14 mouse cellular contexts compared by ENCODE assay signal in genomic region chr14:115477360-115477759, GRCm38 (mm10).
DNase-seq lines count a peak whose midpoint lies in the region; ATAC-seq lines count a peak whose summit lies in the region.
"Had no signal": no experiment of that assay in that cellular context is flagged by ENCODE, and none has a peak within 500 bp of the region (broad histone marks: within the 10 kb centered on the region; RNA-seq: fewer than 3 reads in every experiment).

No protein-coding gene starts in this region.

- H3K4me2 ChIP-seq in forebrain, embryonic 13.5 days: no peak overlapping the region
- H3K4me2 ChIP-seq in forebrain, embryonic 11.5 days (ENCODE audit: low read depth, low read length, severe bottlenecking): no peak overlapping the region
- no peak overlapping the region for H3K4me2 ChIP-seq in hindbrain, embryonic 14.5 days (replicated peaks)
- H3K4me2 ChIP-seq in midbrain, embryonic 11.5 days: no peak overlapping the region
- H3K4me2 ChIP-seq in midbrain, embryonic 14.5 days (ENCODE audit: low read length): no peak overlapping the region
- H3K4me2 ChIP-seq: liver, embryonic 15.5 days had no signal

- H3K9me3 ChIP-seq in forebrain, embryonic 13.5 days (replicated peaks): no peaks in the 10 kb centered on the region
- H3K9me3 ChIP-seq in forebrain, embryonic 11.5 days (ENCODE audit: control insufficient read depth, low read length): no peaks in the 10 kb centered on the region
- no peaks in the 10 kb centered on the region for H3K9me3 ChIP-seq in hindbrain, embryonic 14.5 days (ENCODE audit: control insufficient read depth, low read length)
- no peaks in the 10 kb centered on the region for H3K9me3 ChIP-seq in hindbrain, embryonic 10.5 days
- no peaks in the 10 kb centered on the region for H3K9me3 ChIP-seq in midbrain, embryonic 11.5 days (ENCODE audit: control insufficient read depth, low read length)
- no peaks in the 10 kb centered on the region for H3K9me3 ChIP-seq in midbrain, embryonic 14.5 days (ENCODE audit: control insufficient read depth, low read length)
- H3K9me3 ChIP-seq: liver, embryonic 15.5 days had no signal

- DNase-seq in forebrain, embryonic 11.5 days (ENCODE audit: low spot score): no peak
- no peak for DNase-seq in hindbrain, embryonic 14.5 days (ENCODE audit: low spot score)
- no peak for DNase-seq in hindbrain, embryonic 10.5 days (ENCODE audit: low spot score)
- DNase-seq in midbrain, embryonic 11.5 days (ENCODE audit: low spot score, missing footprints): no peak
- no peak for DNase-seq in midbrain, embryonic 14.5 days
- peak; percentile 25 for DNase-seq in mesoderm, embryonic 11.5 days (ENCODE audit: low read depth, low spot score)
- no peak for DNase-seq in kidney, postnatal 10 days
- DNase-seq: adrenal gland, adult 8-10 months; kidney, adult 8-10 months; right cerebral cortex, adult 18-20 months; thymus, postnatal 25 days had no signal

- ATAC-seq in forebrain, embryonic 13.5 days: peak; percentile 53; the same call in 1 of the 2 replicates
- no peak for ATAC-seq in forebrain, embryonic 11.5 days (replicated peaks; ENCODE audit: low FRiP score)
- 0 out of 2 replicates have a peak, but pooled peaks have one; percentile 24 for ATAC-seq in hindbrain, embryonic 14.5 days (ENCODE audit: low FRiP score)
- peak; percentile 53; the same call in 1 of the 2 replicates for ATAC-seq in midbrain, embryonic 11.5 days (ENCODE audit: low FRiP score)
- ATAC-seq in midbrain, embryonic 14.5 days (ENCODE audit: low FRiP score, low TSS enrichment): no peak

- WGBS in forebrain, embryonic 13.5 days: 70% methylated on average over 14 of the region's 14 CpGs
- 80% methylated on average over 14 of the region's 14 CpGs for WGBS in forebrain, embryonic 11.5 days
- WGBS in hindbrain, embryonic 14.5 days: 59% methylated on average over 14 of the region's 14 CpGs
- WGBS in hindbrain, embryonic 10.5 days: 76% methylated on average over 14 of the region's 14 CpGs
- WGBS in midbrain, embryonic 11.5 days: 77% methylated on average over 14 of the region's 14 CpGs
- WGBS in midbrain, embryonic 14.5 days: 64% methylated on average over 14 of the region's 14 CpGs

- H3K36me3 ChIP-seq in forebrain, embryonic 13.5 days (ENCODE audit: poor library complexity, severe bottlenecking): no peaks in the 10 kb centered on the region
- H3K36me3 ChIP-seq in forebrain, embryonic 11.5 days (ENCODE audit: control insufficient read depth, insufficient read depth, low read length): no peaks in the 10 kb centered on the region
- H3K36me3 ChIP-seq in hindbrain, embryonic 14.5 days (replicated peaks; ENCODE audit: control insufficient read depth, insufficient read depth): no peaks in the 10 kb centered on the region
- H3K36me3 ChIP-seq in hindbrain, embryonic 10.5 days: no peaks in the 10 kb centered on the region
- H3K36me3 ChIP-seq in midbrain, embryonic 11.5 days (ENCODE audit: control insufficient read depth, insufficient read depth, low read length): no peaks in the 10 kb centered on the region
- H3K36me3 ChIP-seq in midbrain, embryonic 14.5 days (ENCODE audit: control insufficient read depth, insufficient read depth, low read length): no peaks in the 10 kb centered on the region
- H3K36me3 ChIP-seq: liver, embryonic 15.5 days had no signal

- no peaks in the 10 kb centered on the region for H3K27me3 ChIP-seq in forebrain, embryonic 13.5 days
- H3K27me3 ChIP-seq in forebrain, embryonic 11.5 days (ENCODE audit: control insufficient read depth, insufficient read depth, low read length): no peaks in the 10 kb centered on the region
- no peaks in the 10 kb centered on the region for H3K27me3 ChIP-seq in hindbrain, embryonic 14.5 days (ENCODE audit: control insufficient read depth, insufficient read depth, low read length)
- no peaks in the 10 kb centered on the region for H3K27me3 ChIP-seq in hindbrain, embryonic 10.5 days (ENCODE audit: insufficient read depth, poor library complexity, severe bottlenecking)
- H3K27me3 ChIP-seq in midbrain, embryonic 11.5 days (ENCODE audit: control insufficient read depth, insufficient read depth, low read length): no peaks in the 10 kb centered on the region
- H3K27me3 ChIP-seq in midbrain, embryonic 14.5 days (ENCODE audit: control insufficient read depth, insufficient read depth, low read length): no peaks in the 10 kb centered on the region
- H3K27me3 ChIP-seq: liver, embryonic 15.5 days had no signal

- no peak overlapping the region for H3K27ac ChIP-seq in forebrain, embryonic 13.5 days
- no peak overlapping the region for H3K27ac ChIP-seq in forebrain, embryonic 11.5 days (ENCODE audit: low read depth, low read length)
- no peak overlapping the region for H3K27ac ChIP-seq in hindbrain, embryonic 14.5 days
- H3K27ac ChIP-seq in hindbrain, embryonic 10.5 days: no peak overlapping the region
- H3K27ac ChIP-seq in midbrain, embryonic 11.5 days (ENCODE audit: low read depth, low read length): no peak overlapping the region
- H3K27ac ChIP-seq in midbrain, embryonic 14.5 days (replicated peaks; ENCODE audit: low read depth, low read length): no peak overlapping the region
- H3K27ac ChIP-seq: layer of hippocampus, adult 2 months; liver, embryonic 15.5 days had no signal

- H3K4me3 ChIP-seq in forebrain, embryonic 13.5 days: no peak overlapping the region
- H3K4me3 ChIP-seq in forebrain, embryonic 11.5 days (ENCODE audit: low read depth, low read length): no peak overlapping the region
- no peak overlapping the region for H3K4me3 ChIP-seq in hindbrain, embryonic 14.5 days (replicated peaks; ENCODE audit: low read length)
- no peak overlapping the region for H3K4me3 ChIP-seq in hindbrain, embryonic 10.5 days
- no peak overlapping the region for H3K4me3 ChIP-seq in midbrain, embryonic 11.5 days (ENCODE audit: low read depth, low read length)
- H3K4me3 ChIP-seq in midbrain, embryonic 14.5 days (replicated peaks; ENCODE audit: low read depth, low read length): no peak overlapping the region
- H3K4me3 ChIP-seq: layer of hippocampus, adult 2 months; liver, embryonic 15.5 days had no signal

- no peak overlapping the region for H3K9ac ChIP-seq in forebrain, embryonic 13.5 days
- no peak overlapping the region for H3K9ac ChIP-seq in forebrain, embryonic 11.5 days (ENCODE audit: low read length)
- H3K9ac ChIP-seq in hindbrain, embryonic 14.5 days: no peak overlapping the region
- H3K9ac ChIP-seq in midbrain, embryonic 11.5 days (ENCODE audit: low read length): no peak overlapping the region
- no peak overlapping the region for H3K9ac ChIP-seq in midbrain, embryonic 14.5 days (replicated peaks; ENCODE audit: low read length)
- H3K9ac ChIP-seq: liver, embryonic 15.5 days had no signal

- H3K4me1 ChIP-seq in forebrain, embryonic 13.5 days: peaks cover 3% of the 10 kb centered on the region; the same call in 1 of the 2 replicates
- H3K4me1 ChIP-seq in forebrain, embryonic 11.5 days (replicated peaks; ENCODE audit: control insufficient read depth, insufficient read depth, low read length): no peaks in the 10 kb centered on the region
- H3K4me1 ChIP-seq in hindbrain, embryonic 14.5 days (replicated peaks; ENCODE audit: control insufficient read depth, insufficient read depth, low read length): no peaks in the 10 kb centered on the region
- H3K4me1 ChIP-seq in hindbrain, embryonic 10.5 days (replicated peaks): no peaks in the 10 kb centered on the region
- no peaks in the 10 kb centered on the region for H3K4me1 ChIP-seq in midbrain, embryonic 11.5 days (ENCODE audit: control insufficient read depth, insufficient read depth, low read length)
- H3K4me1 ChIP-seq in midbrain, embryonic 14.5 days (ENCODE audit: control insufficient read depth, insufficient read depth, low read length): no peaks in the 10 kb centered on the region
- H3K4me1 ChIP-seq: liver, embryonic 15.5 days had no signal

Comparison
In these comparisons a context has a peak if more than half of its experiments do, and no peak if none do; other contexts are left out.
1. ATAC-seq: peak in forebrain, embryonic 13.5 days (single experiment), hindbrain, embryonic 14.5 days (single experiment) and midbrain, embryonic 11.5 days (single experiment); none in forebrain, embryonic 11.5 days (single experiment) and midbrain, embryonic 14.5 days (single experiment).